Mouse (Mus musculus) hindbrain, embryonic 13.5 days (tissue): Measurements from ENCODE around the gene Fgf18. TPM values are rescaled to one million over a fixed set of nuclear protein-coding genes. Genes with fewer than 3 reads are reported as not detected.

Source experiments
- ATAC-seq: fragments of 200-750 bp; cut with Nextera tagmentation; 2 replicates; pipeline ENCODE4 v1.8.0; 2017; ENCODE audit warnings: moderate TSS enrichment; ENCODE audit not compliant: low FRiP score
- H3K27ac ChIP-seq: fragments of 300-500 bp; sonication (generic); 2 replicates; pipeline ENCODE4 v1.5.1; 2015; ENCODE audit warnings: inconsistent platforms, mild to moderate bottlenecking, moderate library complexity
- H3K27me3 ChIP-seq: fragments of 300-500 bp; sonication (generic); 2 replicates; pipeline ENCODE4 v1.6.1; 2015; ENCODE audit warnings: mild to moderate bottlenecking, inconsistent platforms
- H3K36me3 ChIP-seq: fragments of 300-500 bp; sonication (generic); 2 replicates; pipeline ENCODE4 v1.6.1; 2015; ENCODE audit warnings: mild to moderate bottlenecking, inconsistent platforms
- H3K4me1 ChIP-seq: fragments of 300-500 bp; sonication (generic); replicated peaks from 2 replicates; pipeline ENCODE4 v1.6.1; 2015; ENCODE audit warnings: inconsistent platforms
- H3K4me2 ChIP-seq: fragments of 300-500 bp; sonication (generic); 2 replicates; pipeline ENCODE4 v1.6.1; 2015; ENCODE audit warnings: inconsistent platforms, mild to moderate bottlenecking, moderate library complexity
- H3K4me3 ChIP-seq: fragments of 300-500 bp; sonication (generic); 2 replicates; pipeline ENCODE4 v1.5.1; 2015; ENCODE audit warnings: mild to moderate bottlenecking, inconsistent platforms
- H3K9ac ChIP-seq: fragments of 300-500 bp; sonication (generic); 2 replicates; pipeline ENCODE4 v1.6.1; 2015; ENCODE audit warnings: mild to moderate bottlenecking, inconsistent platforms
- H3K9me3 ChIP-seq: fragments of 300-500 bp; sonication (generic); 2 replicates; pipeline ENCODE4 v1.6.1; 2016; ENCODE audit warnings: inconsistent platforms
- WGBS: fragments of 180-500 bp; shearing (Covaris S2); methylation state at CpG from one replicate; pipeline ENCODE4 v1.1.7; 2015; 5-methylcytosine and 5-hydroxymethylcytosine counted together
- polyA plus RNA-seq: library from polyadenylated mRNA; unstranded; fragments of >200 nt; fragmentation: Nextera tagmentation; extraction: Ambion mirVana; gene quantifications from 2 replicates; pipeline ENCODE4 v1.2.1, GENCODE M21; 2015

The Fgf18 gene
- polyA plus RNA-seq, 1 experiment from 2014 or later, result 4.8 TPM

GRCm38 (mm10) chr11:33078036-33078435 lies 69.2 kb downstream of the Fgf18 start:
- H3K9ac ChIP-seq, result no peak overlapping the region
- WGBS, result 20% methylated on average over 5 of the region's 7 CpGs
- no peak overlapping the region for H3K27ac ChIP-seq
- ATAC-seq, result peak; percentile 43; the same call in 1 of the 2 replicates
- H3K9me3 ChIP-seq, result no peaks in the 10 kb centered on the region
- H3K27me3 ChIP-seq, result no peaks in the 10 kb centered on the region
- no peaks in the 10 kb centered on the region for H3K36me3 ChIP-seq
- H3K4me3 ChIP-seq, result no peak overlapping the region
- H3K4me2 ChIP-seq, result no peak overlapping the region
- peaks cover 8% of the 10 kb centered on the region for H3K4me1 ChIP-seq

- Histone ChIP-seq H3K27me3 (no peaks in the 10 kb centered on the region), H3K36me3 (no peaks in the 10 kb centered on the region), H3K9ac (no peak overlapping the region), H3K9me3 (no peaks in the 10 kb centered on the region), H3K4me3 (no peak overlapping the region), H3K27ac (no peak overlapping the region), H3K4me2 (no peak overlapping the region), H3K4me1 (peaks cover 12% of the 10 kb centered on the region)
- WGBS, result 70% methylated on average over 8 of the region's 8 CpGs
- ATAC-seq, result 0 out of 2 replicates have a peak, but pooled peaks have one; percentile 40
These were observed 71.9 kb downstream of the Fgf18 start for GRCm38 (mm10) chr11:33075293-33075692.

- Histone ChIP-seq H3K27ac (no peak overlapping the region), H3K9me3 (no peaks in the 10 kb centered on the region), H3K4me3 (no peak overlapping the region), H3K36me3 (no peaks in the 10 kb centered on the region), H3K27me3 (no peaks in the 10 kb centered on the region), H3K9ac (no peak overlapping the region), H3K4me2 (no peak overlapping the region), H3K4me1 (peaks cover 13% of the 10 kb centered on the region)
- WGBS, result 84% methylated on average over 7 of the region's 7 CpGs
- ATAC-seq, result no peak
These were observed 72.7 kb downstream of the Fgf18 start for GRCm38 (mm10) chr11:33074541-33074940.

- Histone ChIP-seq H3K4me2 (no peak overlapping the region), H3K9ac (no peak overlapping the region), H3K27ac (no peak overlapping the region), H3K4me1 (0 out of 2 replicates have a peak, but pooled peaks cover 4% of the 10 kb centered on the region), H3K9me3 (no peaks in the 10 kb centered on the region), H3K27me3 (no peaks in the 10 kb centered on the region), H3K4me3 (no peak overlapping the region), H3K36me3 (no peaks in the 10 kb centered on the region)
- no peak for ATAC-seq
- WGBS, result 87% methylated on average over 5 of the region's 5 CpGs
These were observed 75.8 kb downstream of the Fgf18 start for GRCm38 (mm10) chr11:33071358-33071922.

GRCm38 (mm10) chr11:33070520-33070919 lies 76.7 kb downstream of the Fgf18 start:
- WGBS, result 28% methylated on average over 6 of the region's 6 CpGs
- Histone ChIP-seq H3K9me3 (no peaks in the 10 kb centered on the region), H3K27ac (no peak overlapping the region), H3K4me3 (no peak overlapping the region), H3K4me1 (0 out of 2 replicates have a peak, but pooled peaks cover 4% of the 10 kb centered on the region), H3K36me3 (no peaks in the 10 kb centered on the region), H3K4me2 (no peak overlapping the region), H3K9ac (no peak overlapping the region), H3K27me3 (no peaks in the 10 kb centered on the region)
- peak; percentile 93 for ATAC-seq

Other genes with a start within 250 kb of the Fgf18 start
- 542 and 556 TPM in 2 replicates for gene Npm1, start 15.8 kb upstream of the Fgf18 start, polyA plus RNA-seq
- 20.2 and 29.0 TPM in 2 replicates for gene Tlx3, start 56.2 kb upstream of the Fgf18 start, polyA plus RNA-seq
- gene Gm12117, start 129.3 kb upstream of the Fgf18 start, polyA plus RNA-seq, result not detected in 2 replicates